Mouse (Mus musculus) testis, adult 2 months (tissue): ENCODE data around the gene Erc1.

Experiments
- CTCF ChIP-seq: fragments of 200-500 bp; IDR thresholded peaks from 2 replicates; pipeline ENCODE4 v1.5.1; 2012; ENCODE audit warnings: low read depth, mild to moderate bottlenecking, inconsistent platforms, low read length, moderate library complexity; ENCODE audit not compliant: control insufficient read depth, insufficient read depth, insufficient replicate concordance
- POLR2A ChIP-seq: fragments of 200-500 bp; IDR thresholded peaks from 2 replicates; pipeline ENCODE4 v1.6.1; 2012; ENCODE audit warnings: low read depth, mild to moderate bottlenecking, inconsistent platforms, low read length, moderate library complexity; ENCODE audit not compliant: control insufficient read depth

- TF ChIP-seq CTCF = no peak
- no peak for TF ChIP-seq POLR2A
Measured at GRCm38 (mm10) chr6:119781109-119781508, 66.9 kb downstream of the Erc1 start.
